Mouse (Mus musculus) brain, adult 2 months (tissue): ENCODE results near the gene Armt1.
"Not testable (repeated sequence)": the region's sequence is repeated elsewhere in the genome, so short reads cannot be mapped to it uniquely, and the experiment has no call there.

Experiments
- DNase-seq: peaks from one replicate; pipeline ENCODE4 v3.0.0; 2011; ENCODE audit warnings: low read depth, low spot score

Armt1 gene

GRCm38 (mm10) chr10:4433871-4434270 lies 1.6 kb downstream of the Armt1 start:
- not testable (repeated sequence) for DNase-seq

GRCm38 (mm10) chr10:4435416-4435815 lies 3.1 kb downstream of the Armt1 start:
- no peak for DNase-seq

GRCm38 (mm10) chr10:4456409-4456808 lies 24.1 kb downstream of the Armt1 start:
- DNase-seq: no peak

GRCm38 (mm10) chr10:4460201-4460600 lies 27.9 kb downstream of the Armt1 start:
- DNase-seq: no peak

- DNase-seq: no peak
Measured at GRCm38 (mm10) chr10:4465799-4466198, 33.5 kb downstream of the Armt1 start.

- no peak for DNase-seq
Measured at GRCm38 (mm10) chr10:4469406-4469805, 37.1 kb downstream of the Armt1 start.

- no peak for DNase-seq
Measured at GRCm38 (mm10) chr10:4473591-4473993, 41.3 kb downstream of the Armt1 start.

- DNase-seq: no peak
Measured at GRCm38 (mm10) chr10:4475431-4475830, 43.2 kb downstream of the Armt1 start.

- DNase-seq: no peak
Measured at GRCm38 (mm10) chr10:4476604-4477003, 44.3 kb downstream of the Armt1 start.

- DNase-seq: no peak
Measured at GRCm38 (mm10) chr10:4480929-4481328, 48.7 kb downstream of the Armt1 start.

GRCm38 (mm10) chr10:4481695-4482094 lies 49.4 kb downstream of the Armt1 start:
- DNase-seq: no peak

- no peak for DNase-seq
Measured at GRCm38 (mm10) chr10:4482355-4482754, 50.1 kb downstream of the Armt1 start, which contains the start of gene Ccdc170. TSS of gene Ccdc170 (plus strand) at chr10:4482502.

GRCm38 (mm10) chr10:4483848-4484247 lies 51.6 kb downstream of the Armt1 start:
- no peak for DNase-seq

- DNase-seq: no peak
Measured at GRCm38 (mm10) chr10:4484986-4485385, 52.7 kb downstream of the Armt1 start.

GRCm38 (mm10) chr10:4489865-4490264 lies 57.6 kb downstream of the Armt1 start:
- DNase-seq: no peak

GRCm38 (mm10) chr10:4491281-4491680 lies 59.0 kb downstream of the Armt1 start:
- DNase-seq: no peak

GRCm38 (mm10) chr10:4492045-4492444 lies 59.8 kb downstream of the Armt1 start:
- no peak for DNase-seq

- no peak for DNase-seq
Measured at GRCm38 (mm10) chr10:4492909-4493308, 60.6 kb downstream of the Armt1 start.

GRCm38 (mm10) chr10:4503251-4503650 lies 71.0 kb downstream of the Armt1 start:
- DNase-seq: no peak
